Mouse (Mus musculus) midbrain, embryonic 13.5 days (tissue): ENCODE results near the gene Ankrd55. TPM values are rescaled to one million over a fixed set of nuclear protein-coding genes. Genes with fewer than 3 reads are reported as not detected.

Experiments used
- ATAC-seq: fragments of 200-750 bp; cut with Nextera tagmentation; 2 replicates; pipeline ENCODE4 v1.8.0; 2017; ENCODE audit warnings: mild to moderate bottlenecking, moderate TSS enrichment, moderate library complexity
- H3K27ac ChIP-seq: fragments of 300-500 bp; sonication (generic); 2 replicates; pipeline ENCODE4 v1.5.1; 2015; ENCODE audit warnings: inconsistent platforms, mild to moderate bottlenecking, moderate library complexity
- H3K27me3 ChIP-seq: fragments of 300-500 bp; sonication (generic); 2 replicates; pipeline ENCODE4 v1.6.1; 2015; ENCODE audit warnings: mild to moderate bottlenecking, inconsistent platforms
- H3K36me3 ChIP-seq: fragments of 300-500 bp; sonication (generic); 2 replicates; pipeline ENCODE4 v1.6.1; 2015; ENCODE audit warnings: mild to moderate bottlenecking, inconsistent platforms
- H3K4me1 ChIP-seq: fragments of 300-500 bp; sonication (generic); replicated peaks from 2 replicates; pipeline ENCODE4 v1.6.1; 2015; ENCODE audit warnings: inconsistent platforms
- H3K4me2 ChIP-seq: fragments of 300-500 bp; sonication (generic); replicated peaks from 2 replicates; pipeline ENCODE4 v1.6.1; 2015; ENCODE audit warnings: moderate library complexity, mild to moderate bottlenecking, inconsistent platforms
- H3K4me3 ChIP-seq: fragments of 300-500 bp; sonication (generic); replicated peaks from 2 replicates; pipeline ENCODE4 v1.5.1; 2015; ENCODE audit warnings: mild to moderate bottlenecking, inconsistent platforms
- H3K9ac ChIP-seq: fragments of 300-500 bp; sonication (generic); replicated peaks from 2 replicates; pipeline ENCODE4 v1.6.1; 2015; ENCODE audit warnings: mild to moderate bottlenecking, inconsistent platforms
- H3K9me3 ChIP-seq: fragments of 300-500 bp; sonication (generic); 2 replicates; pipeline ENCODE4 v1.6.1; 2016; ENCODE audit warnings: mild to moderate bottlenecking, inconsistent platforms
- WGBS: fragments of 180-500 bp; shearing (Covaris S2); methylation state at CpG from one replicate; pipeline ENCODE4 v1.1.7; 2015; 5-methylcytosine and 5-hydroxymethylcytosine counted together
- polyA plus RNA-seq: library from polyadenylated mRNA; unstranded; fragments of >200 nt; fragmentation: Nextera tagmentation; extraction: Ambion mirVana; gene quantifications from 2 replicates; pipeline ENCODE4 v1.2.1, GENCODE M21; 2015

Gene Ankrd55
- polyA plus RNA-seq, 1 experiment from 2014 or later = 3.9 TPM

DNA sequence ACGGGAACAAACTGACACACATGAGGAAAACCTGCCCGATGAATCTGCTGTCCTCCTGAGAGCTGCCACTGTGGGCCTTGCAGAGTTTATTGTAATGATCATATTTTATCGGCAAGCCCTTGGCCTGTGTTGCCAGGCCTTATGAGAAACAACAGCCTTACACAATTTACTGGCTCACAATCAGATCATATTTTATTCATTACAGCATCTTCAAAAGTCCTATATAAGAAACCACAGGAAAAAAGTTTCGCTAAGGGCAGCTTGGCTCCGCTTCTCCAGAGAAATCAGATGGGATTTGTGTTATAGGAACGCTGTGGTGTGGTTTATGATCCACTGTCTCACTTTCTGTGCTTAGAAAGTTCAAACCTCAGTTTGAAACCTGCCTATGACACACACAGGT lies 42.0 kb downstream of the Ankrd55 start:
- H3K4me2 ChIP-seq = no peak overlapping the region
- H3K27ac ChIP-seq = peak overlapping the region; percentile 84
- no peak overlapping the region for H3K4me3 ChIP-seq
- ATAC-seq = no peak
- no peaks in the 10 kb centered on the region for H3K36me3 ChIP-seq
- no peaks in the 10 kb centered on the region for H3K27me3 ChIP-seq
- 88% methylated on average over 6 of the region's 6 CpGs for WGBS
- H3K4me1 ChIP-seq = peaks cover 24% of the 10 kb centered on the region
- H3K9ac ChIP-seq = no peak overlapping the region
- H3K9me3 ChIP-seq = no peaks in the 10 kb centered on the region

DNA sequence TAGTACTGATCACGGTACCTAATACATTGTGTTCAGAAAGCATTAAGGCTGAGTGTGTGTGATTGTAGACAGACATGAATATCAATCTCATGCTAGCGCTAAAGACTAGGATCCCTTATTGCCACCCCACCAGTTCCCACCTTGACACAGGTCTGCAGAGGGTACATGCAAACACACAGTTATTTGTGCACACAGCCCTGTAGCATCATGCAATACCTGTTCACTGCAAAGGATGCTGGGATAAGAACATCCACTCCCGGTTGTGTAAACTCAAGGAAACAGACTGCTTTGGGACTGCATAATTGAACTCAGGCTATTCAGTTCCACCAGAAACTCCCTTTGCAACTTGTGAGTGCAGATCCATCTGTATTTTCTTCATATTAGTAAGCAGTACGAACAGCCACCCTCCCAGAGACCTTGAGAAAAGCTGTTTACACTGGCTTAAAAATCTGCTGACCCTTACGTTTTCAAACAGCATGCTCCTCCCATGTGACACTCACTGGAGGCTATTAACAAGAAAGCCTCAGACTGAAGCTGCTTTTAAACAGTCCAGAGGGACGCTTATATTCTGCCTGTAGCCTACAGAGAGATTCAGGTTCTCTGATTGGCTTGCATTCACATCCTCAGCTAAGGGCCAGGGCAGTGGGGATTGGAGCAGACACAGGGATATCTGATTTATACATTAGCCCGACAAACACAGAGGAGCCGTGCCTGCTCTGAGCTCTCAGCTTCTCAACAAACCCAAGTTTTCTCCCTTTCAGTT lies 42.8 kb downstream of the Ankrd55 start:
- peak; percentile 97 for ATAC-seq
- Histone ChIP-seq H3K27ac (peak overlapping the region; percentile 84), H3K4me3 (no peak overlapping the region), H3K9ac (peak overlapping the region; percentile 19; the same call in 1 of the 2 replicates), H3K36me3 (no peaks in the 10 kb centered on the region), H3K4me1 (peaks cover 24% of the 10 kb centered on the region), H3K4me2 (peak overlapping the region; percentile 40), H3K9me3 (no peaks in the 10 kb centered on the region), H3K27me3 (no peaks in the 10 kb centered on the region)
- 29% methylated on average over 8 of the region's 8 CpGs for WGBS

DNA sequence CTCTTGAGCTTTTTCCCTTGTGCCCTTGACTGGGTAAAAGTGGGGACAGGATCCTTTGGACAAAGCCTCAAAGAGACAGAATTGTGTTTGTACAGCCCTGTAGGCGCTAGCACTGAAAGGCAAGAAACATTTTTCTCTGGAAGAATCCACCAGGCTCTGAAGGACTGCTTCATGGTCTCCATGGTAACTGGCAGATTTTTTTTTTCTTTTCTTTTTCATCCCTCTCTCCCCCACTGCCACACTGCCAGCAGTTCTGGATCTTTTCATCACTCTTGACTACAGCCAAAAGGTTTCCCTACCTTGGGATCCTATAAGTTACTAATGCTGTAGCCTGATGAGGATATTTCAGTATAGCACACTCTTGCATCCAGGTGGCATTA lies 43.4 kb downstream of the Ankrd55 start:
- Histone ChIP-seq H3K4me3 (no peak overlapping the region), H3K36me3 (no peaks in the 10 kb centered on the region), H3K9ac (0 out of 2 replicates have a peak overlapping the region, but pooled peaks have one; percentile 19), H3K9me3 (no peaks in the 10 kb centered on the region), H3K4me1 (peaks cover 24% of the 10 kb centered on the region), H3K27ac (peak overlapping the region; percentile 84), H3K4me2 (peak overlapping the region; percentile 40), H3K27me3 (no peaks in the 10 kb centered on the region)
- peak; percentile 85 for ATAC-seq
- 0% methylated on average over 1 of the region's 1 CpGs for WGBS

DNA sequence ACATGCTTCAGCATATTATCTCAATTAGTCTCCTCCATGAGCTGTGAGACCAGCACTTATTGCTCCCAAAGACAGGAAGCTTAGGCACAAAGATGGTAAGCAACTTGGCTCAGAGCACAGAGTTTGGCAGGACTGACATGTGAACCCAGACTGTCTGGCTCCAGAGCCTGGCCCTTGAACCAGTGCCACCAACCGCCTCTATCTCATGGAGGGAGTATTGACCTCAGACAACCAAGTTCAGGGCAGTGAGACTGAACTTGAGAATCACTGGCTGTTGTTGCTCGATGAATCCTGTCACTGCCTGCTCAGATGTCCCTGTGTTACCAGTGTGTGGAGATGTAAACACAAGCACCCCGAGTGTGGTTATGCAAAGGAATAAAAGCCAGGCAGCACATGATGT lies 47.3 kb downstream of the Ankrd55 start:
- WGBS = 91% methylated on average over 3 of the region's 3 CpGs
- no peaks in the 10 kb centered on the region for H3K36me3 ChIP-seq
- no peak overlapping the region for H3K4me3 ChIP-seq
- H3K4me2 ChIP-seq = no peak overlapping the region
- no peak for ATAC-seq
- peaks cover 21% of the 10 kb centered on the region for H3K4me1 ChIP-seq
- H3K9ac ChIP-seq = no peak overlapping the region
- no peak overlapping the region for H3K27ac ChIP-seq
- no peaks in the 10 kb centered on the region for H3K9me3 ChIP-seq
- no peaks in the 10 kb centered on the region for H3K27me3 ChIP-seq

DNA sequence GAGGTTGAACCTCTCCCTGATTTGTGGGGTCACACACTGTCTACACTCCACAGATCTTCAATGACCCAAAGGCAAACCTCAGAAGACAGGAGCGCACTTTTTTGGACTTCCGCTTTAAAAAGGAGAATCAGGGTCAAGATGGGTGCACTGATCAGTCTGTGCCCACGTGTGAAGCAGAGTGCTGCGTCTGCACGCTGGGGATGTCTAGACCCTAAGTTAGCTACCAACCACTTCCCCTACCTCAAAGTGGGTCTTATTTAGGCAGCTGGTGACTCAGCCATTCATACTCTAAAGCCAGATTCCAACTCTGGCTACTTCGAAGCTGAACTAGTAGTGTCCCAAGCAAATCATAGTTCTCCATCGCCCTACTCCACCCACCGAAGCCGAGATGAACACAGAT lies 48.9 kb downstream of the Ankrd55 start:
- Histone ChIP-seq H3K4me3 (no peak overlapping the region), H3K36me3 (no peaks in the 10 kb centered on the region), H3K9ac (no peak overlapping the region), H3K27me3 (no peaks in the 10 kb centered on the region), H3K27ac (no peak overlapping the region), H3K9me3 (no peaks in the 10 kb centered on the region), H3K4me2 (no peak overlapping the region), H3K4me1 (peaks cover 8% of the 10 kb centered on the region)
- ATAC-seq = no peak
- WGBS = 96% methylated on average over 9 of the region's 9 CpGs

DNA sequence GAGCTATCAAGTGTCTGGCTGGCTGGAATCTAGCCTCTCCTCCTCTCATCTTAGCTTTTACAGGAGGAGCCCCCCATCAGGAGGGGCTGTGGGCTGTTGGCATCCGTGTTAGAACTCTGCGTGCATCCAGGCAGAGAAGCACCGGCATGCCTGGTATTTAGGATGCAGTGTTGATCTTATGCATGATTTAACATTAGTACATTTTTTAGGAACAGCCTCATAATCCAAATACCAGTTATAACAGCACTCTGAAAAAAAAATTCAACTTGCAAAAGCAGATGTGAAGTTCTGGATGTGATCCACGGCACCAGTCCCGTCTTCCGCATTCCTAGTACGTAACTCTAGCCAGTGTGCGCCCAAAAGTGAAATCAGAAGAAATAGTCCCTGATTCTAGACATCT lies 52.0 kb downstream of the Ankrd55 start:
- H3K27me3 ChIP-seq = no peaks in the 10 kb centered on the region
- no peaks in the 10 kb centered on the region for H3K36me3 ChIP-seq
- H3K4me1 ChIP-seq = 0 out of 2 replicates have a peak, but pooled peaks cover 3% of the 10 kb centered on the region
- H3K9ac ChIP-seq = no peak overlapping the region
- no peak for ATAC-seq
- H3K4me2 ChIP-seq = no peak overlapping the region
- H3K9me3 ChIP-seq = no peaks in the 10 kb centered on the region
- no peak overlapping the region for H3K4me3 ChIP-seq
- 84% methylated on average over 8 of the region's 8 CpGs for WGBS
- H3K27ac ChIP-seq = no peak overlapping the region

DNA sequence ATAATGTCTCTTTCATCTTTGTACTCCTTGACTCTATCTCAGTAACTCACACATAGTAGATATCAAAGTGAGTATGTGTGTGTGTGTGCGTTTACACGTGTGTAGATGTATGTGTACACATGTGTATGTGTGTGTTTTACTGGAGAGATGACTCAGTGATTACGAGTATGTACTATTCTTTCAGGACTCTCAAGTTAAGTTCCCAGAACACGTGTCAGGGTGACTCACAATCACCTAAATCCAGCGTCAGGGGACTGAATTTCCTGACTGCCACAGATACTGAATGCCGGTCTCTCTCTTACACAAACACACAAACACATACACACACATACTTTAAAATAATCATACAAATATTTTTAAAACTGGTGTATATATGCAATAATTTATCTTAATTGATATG lies 52.5 kb downstream of the Ankrd55 start:
- Histone ChIP-seq H3K4me3 (no peak overlapping the region), H3K36me3 (no peaks in the 10 kb centered on the region), H3K27me3 (no peaks in the 10 kb centered on the region), H3K9me3 (no peaks in the 10 kb centered on the region), H3K9ac (no peak overlapping the region), H3K4me1 (0 out of 2 replicates have a peak, but pooled peaks cover 3% of the 10 kb centered on the region), H3K4me2 (no peak overlapping the region), H3K27ac (no peak overlapping the region)
- ATAC-seq = no peak
- WGBS = 75% methylated on average over 6 of the region's 6 CpGs

DNA sequence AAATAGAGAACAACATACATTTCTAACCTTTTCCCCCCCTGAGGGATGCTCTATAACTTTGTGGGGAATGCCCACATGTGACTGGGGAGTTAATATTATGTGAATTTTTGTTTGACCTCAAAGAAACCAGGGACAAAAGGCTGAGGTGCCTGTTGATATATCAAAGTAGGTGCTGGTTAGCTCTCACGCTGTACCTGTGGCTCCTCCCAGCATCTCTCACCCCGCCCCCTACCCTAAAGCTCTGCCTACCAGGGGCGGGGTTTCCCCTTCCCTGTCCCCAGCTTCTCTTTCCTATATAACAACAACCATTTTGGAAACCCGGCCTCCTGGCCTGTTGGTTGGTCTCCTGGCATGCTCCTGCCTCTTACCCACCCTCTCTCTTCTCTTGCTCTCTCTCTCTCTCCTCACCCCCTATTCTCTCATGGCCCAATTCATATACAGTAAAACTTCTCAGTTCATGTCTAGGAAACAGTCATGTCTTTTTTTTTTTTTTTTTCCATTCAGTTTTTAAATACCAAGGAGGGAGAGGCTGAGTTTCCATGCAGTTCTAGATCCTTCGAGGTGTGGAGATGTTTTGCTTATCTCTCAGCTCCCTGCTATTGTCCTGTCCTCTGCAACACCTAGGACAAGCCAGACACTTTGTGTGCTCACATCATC lies 54.8 kb downstream of the Ankrd55 start:
- no peak overlapping the region for H3K27ac ChIP-seq
- no peak for ATAC-seq

DNA sequence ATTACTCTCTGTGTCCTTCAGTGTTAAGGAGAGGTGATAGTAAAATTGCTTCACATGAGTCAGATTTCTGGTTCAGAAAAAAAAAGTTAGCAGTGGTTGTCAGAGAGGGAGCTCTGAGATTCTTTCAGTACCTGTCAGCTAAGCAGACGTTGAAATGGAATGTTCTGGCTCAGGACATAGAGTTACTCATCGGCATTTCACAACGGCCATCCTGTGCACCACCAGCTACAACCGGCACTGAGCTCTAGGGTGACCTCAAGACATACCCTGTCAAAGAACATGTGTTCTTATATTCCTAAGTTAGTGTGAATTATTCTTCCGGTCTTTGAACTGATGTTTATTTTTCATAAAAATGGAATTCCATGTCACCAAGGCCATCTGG lies 55.4 kb downstream of the Ankrd55 start:
- Histone ChIP-seq H3K4me1 (0 out of 2 replicates have a peak, but pooled peaks cover 3% of the 10 kb centered on the region), H3K36me3 (no peaks in the 10 kb centered on the region), H3K27me3 (no peaks in the 10 kb centered on the region), H3K9ac (no peak overlapping the region), H3K9me3 (no peaks in the 10 kb centered on the region), H3K4me3 (no peak overlapping the region), H3K4me2 (no peak overlapping the region), H3K27ac (no peak overlapping the region)
- ATAC-seq = no peak
- 89% methylated on average over 5 of the region's 5 CpGs for WGBS

More for the DNA sequence above, 54.8 kb downstream of the Ankrd55 start:
- Histone ChIP-seq H3K4me1 (0 out of 2 replicates have a peak, but pooled peaks cover 3% of the 10 kb centered on the region), H3K4me2 (no peak overlapping the region), H3K36me3 (no peaks in the 10 kb centered on the region), H3K4me3 (no peak overlapping the region), H3K9me3 (no peaks in the 10 kb centered on the region), H3K27me3 (no peaks in the 10 kb centered on the region), H3K9ac (no peak overlapping the region)
- 67% methylated on average over 5 of the region's 5 CpGs for WGBS

DNA sequence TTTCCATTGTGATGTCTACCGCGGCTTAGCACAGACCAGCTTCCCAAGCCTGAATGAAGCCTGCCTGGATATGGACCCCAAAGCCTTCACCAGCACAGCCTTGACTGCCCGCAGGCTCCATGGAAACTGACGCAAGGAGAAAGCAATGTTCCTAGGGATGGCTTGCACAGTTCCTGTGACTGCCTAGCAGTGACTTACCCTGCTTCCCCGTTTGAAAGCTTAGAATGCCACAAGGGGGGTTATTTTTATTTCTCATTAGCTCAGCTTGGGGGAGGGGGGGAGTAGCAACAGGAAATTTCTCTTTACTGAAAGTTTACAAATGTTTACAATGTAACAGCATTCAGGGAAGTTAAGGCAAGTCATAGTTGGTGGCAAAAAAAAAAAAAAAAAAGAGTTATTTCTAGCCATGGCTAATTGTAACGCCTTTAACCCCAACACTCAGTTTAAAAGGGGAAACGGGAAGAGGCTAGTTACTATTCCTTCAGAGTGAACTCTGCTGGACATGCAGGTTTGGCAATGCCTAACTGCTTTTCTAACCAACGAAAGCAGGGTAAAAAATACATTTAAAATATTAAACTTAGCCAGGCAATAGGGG lies 56.1 kb downstream of the Ankrd55 start:
- no peaks in the 10 kb centered on the region for H3K9me3 ChIP-seq
- H3K27ac ChIP-seq = no peak overlapping the region
- no peak overlapping the region for H3K4me2 ChIP-seq
- 0 out of 2 replicates have a peak, but pooled peaks cover 3% of the 10 kb centered on the region for H3K4me1 ChIP-seq
- no peaks in the 10 kb centered on the region for H3K36me3 ChIP-seq
- WGBS = 74% methylated on average over 8 of the region's 8 CpGs
- H3K9ac ChIP-seq = no peak overlapping the region
- H3K4me3 ChIP-seq = no peak overlapping the region
- no peak for ATAC-seq
- no peaks in the 10 kb centered on the region for H3K27me3 ChIP-seq

DNA sequence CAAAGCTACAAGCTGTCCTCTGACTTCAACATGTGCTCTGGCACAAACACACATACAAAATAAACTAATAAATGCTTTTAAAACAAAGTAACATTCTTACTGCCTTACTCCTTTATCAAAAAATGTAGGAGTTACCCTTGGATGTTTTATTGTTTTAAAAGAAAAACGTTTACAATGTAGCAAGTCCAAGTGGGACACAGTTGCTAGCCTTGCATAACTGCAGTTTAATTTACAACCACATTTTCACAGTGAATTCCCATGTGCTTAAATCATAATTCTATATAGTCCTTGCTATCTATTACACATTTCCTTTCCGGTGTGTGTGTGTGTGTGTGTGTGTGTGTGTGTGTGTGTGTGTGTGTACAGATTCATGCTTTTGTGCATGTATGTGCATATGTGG lies 57.3 kb downstream of the Ankrd55 start:
- H3K27me3 ChIP-seq = no peaks in the 10 kb centered on the region
- 87% methylated on average over 2 of the region's 2 CpGs for WGBS
- 0 out of 2 replicates have a peak, but pooled peaks cover 3% of the 10 kb centered on the region for H3K4me1 ChIP-seq
- H3K27ac ChIP-seq = no peak overlapping the region
- ATAC-seq = no peak
- no peak overlapping the region for H3K4me2 ChIP-seq
- H3K36me3 ChIP-seq = no peaks in the 10 kb centered on the region
- H3K4me3 ChIP-seq = no peak overlapping the region
- H3K9ac ChIP-seq = no peak overlapping the region
- H3K9me3 ChIP-seq = no peaks in the 10 kb centered on the region

DNA sequence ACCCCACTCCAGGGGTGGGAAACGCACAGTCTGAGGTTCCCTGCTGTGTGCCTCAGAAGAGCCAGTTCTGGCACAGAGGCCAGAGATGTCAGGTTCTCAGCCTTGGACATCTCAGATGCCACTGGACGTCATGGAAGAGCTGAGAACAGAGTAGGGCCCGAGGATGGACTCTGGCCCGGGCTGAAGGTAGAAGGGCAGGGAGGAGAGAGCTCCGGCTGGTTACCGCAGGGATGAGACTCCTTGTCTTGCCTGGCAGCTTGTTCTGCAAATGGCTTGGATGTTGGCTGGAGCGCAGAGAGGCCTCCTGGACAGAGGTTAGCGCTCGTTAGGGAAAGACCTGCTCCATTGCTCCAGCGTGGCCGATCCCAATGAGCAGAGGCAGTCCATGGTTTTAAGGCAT lies 57.8 kb downstream of the Ankrd55 start:
- H3K9me3 ChIP-seq = no peaks in the 10 kb centered on the region
- ATAC-seq = no peak
- H3K27me3 ChIP-seq = no peaks in the 10 kb centered on the region
- 84% methylated on average over 11 of the region's 11 CpGs for WGBS
- no peak overlapping the region for H3K9ac ChIP-seq
- H3K4me2 ChIP-seq = no peak overlapping the region
- 0 out of 2 replicates have a peak, but pooled peaks cover 3% of the 10 kb centered on the region for H3K4me1 ChIP-seq
- no peak overlapping the region for H3K27ac ChIP-seq
- H3K4me3 ChIP-seq = no peak overlapping the region
- no peaks in the 10 kb centered on the region for H3K36me3 ChIP-seq
